Mouse (Mus musculus): ENCODE measurements around the gene Dock6.
"Not testable (repeated sequence)": the region's sequence is repeated elsewhere in the genome, so short reads cannot be mapped to it uniquely, and the experiment has no call there.

Dock6 gene

GRCm38 (mm10) chr9:21808561-21808960 lies 43.9 kb downstream of the Dock6 start:
- DNase-seq (ENCODE audit: low spot score): no peak

DNA sequence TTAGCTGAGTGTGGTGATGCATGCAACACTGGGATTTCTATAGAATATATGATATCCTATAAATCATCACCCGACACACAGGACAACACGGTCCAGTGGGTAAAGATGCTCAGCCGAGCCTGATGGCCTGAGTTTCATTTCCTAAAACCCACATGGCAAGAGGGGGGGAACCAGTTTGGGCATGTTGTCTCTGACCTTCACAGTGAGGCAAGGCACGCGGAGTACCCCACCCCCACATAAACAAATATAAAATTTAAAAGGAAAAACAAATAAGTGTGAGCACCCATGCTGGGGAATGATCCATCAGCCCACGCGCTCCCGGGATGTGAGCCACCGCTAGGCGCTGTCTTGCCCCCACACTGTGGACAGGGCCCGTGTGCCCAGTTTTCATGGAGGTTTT lies 45.5 kb downstream of the Dock6 start:
- no peak for DNase-seq (ENCODE audit: low spot score)

GRCm38 (mm10) chr9:21806363-21806762 lies 46.1 kb downstream of the Dock6 start:
- DNase-seq (ENCODE audit: low spot score): no peak

DNA sequence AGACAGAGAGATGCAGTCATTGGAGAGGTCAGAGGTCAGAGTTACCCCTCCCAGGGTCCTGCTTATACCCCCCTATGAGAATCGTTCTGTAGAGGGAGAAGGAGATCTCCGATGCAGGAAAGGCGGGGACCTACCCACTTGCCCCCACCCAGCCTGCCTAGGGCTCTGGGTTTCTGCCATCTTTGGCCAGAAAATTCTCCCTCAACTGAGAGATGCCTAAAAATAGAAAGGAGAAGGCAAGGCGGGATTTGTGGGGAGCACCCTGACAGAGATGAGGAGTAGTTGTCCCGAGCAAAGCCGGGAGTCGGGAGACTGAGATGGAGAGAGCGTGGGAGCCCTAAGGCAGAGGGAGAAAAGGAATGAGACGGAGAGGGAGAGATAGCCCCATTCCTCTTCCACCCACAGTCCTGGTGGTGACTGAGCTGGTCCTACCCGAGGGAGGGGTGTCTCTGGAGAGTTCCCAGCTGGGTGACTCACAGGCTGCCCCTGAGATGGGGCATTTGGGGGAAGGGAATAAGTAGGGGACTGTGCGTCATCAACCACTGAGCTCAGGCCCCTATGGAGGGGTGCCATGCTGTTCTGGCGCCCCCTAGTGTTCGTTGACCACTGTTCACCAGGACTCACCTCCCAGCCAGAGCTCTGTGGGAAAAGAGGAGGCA lies 48.3 kb downstream of the Dock6 start:
- DNase-seq (ENCODE audit: low spot score): peak; percentile 61

GRCm38 (mm10) chr9:21801591-21801990 lies 50.8 kb downstream of the Dock6 start:
- DNase-seq (ENCODE audit: low spot score): no peak

GRCm38 (mm10) chr9:21801121-21801520 lies 51.3 kb downstream of the Dock6 start:
- DNase-seq (ENCODE audit: low spot score): no peak

- DNase-seq (ENCODE audit: low spot score): no peak
These were observed 53.5 kb downstream of the Dock6 start for GRCm38 (mm10) chr9:21799010-21799350.

- DNase-seq (ENCODE audit: low spot score): peak; percentile 50
These were observed 54.0 kb downstream of the Dock6 start, which contains the start of gene Kank2 for GRCm38 (mm10) chr9:21798345-21799009. TSS of gene Kank2 (minus strand) at chr9:21798744.

GRCm38 (mm10) chr9:21797921-21798344 lies 54.5 kb downstream of the Dock6 start:
- no peak for DNase-seq (ENCODE audit: low spot score)

GRCm38 (mm10) chr9:21796919-21797318 lies 55.5 kb downstream of the Dock6 start:
- no peak for DNase-seq (ENCODE audit: low spot score)

GRCm38 (mm10) chr9:21796259-21796658 lies 56.2 kb downstream of the Dock6 start:
- no peak for DNase-seq (ENCODE audit: low spot score)

- no peak for DNase-seq (ENCODE audit: low spot score)
These were observed 56.9 kb downstream of the Dock6 start for GRCm38 (mm10) chr9:21795579-21795978.

- DNase-seq (ENCODE audit: low spot score): no peak
These were observed 57.5 kb downstream of the Dock6 start for GRCm38 (mm10) chr9:21794925-21795324.

DNA sequence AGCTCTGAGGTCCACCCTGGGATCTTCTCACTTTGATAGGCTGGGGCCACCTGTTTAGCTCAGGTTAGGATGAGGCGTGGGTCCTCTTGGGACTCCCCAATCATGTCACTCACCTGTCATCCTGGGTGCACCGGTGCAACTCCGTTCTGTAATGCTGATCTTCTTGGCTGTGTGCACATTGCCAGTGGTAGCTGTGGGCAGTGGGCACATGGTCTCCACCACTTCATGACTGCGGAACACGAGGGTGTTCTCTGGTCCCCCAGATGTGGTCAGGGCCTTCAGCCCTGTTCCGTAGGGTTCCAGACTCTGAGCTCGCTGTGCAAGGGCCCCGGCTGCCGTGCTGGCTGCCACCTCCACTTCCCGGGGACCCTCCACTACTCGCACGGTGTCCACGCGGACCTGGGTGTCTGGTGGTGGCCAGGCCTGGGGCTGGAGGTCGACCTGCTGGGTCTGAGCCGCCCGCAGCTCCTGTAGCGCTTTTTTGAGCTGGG lies 58.0 kb downstream of the Dock6 start:
- no peak for DNase-seq (ENCODE audit: low spot score)

DNA sequence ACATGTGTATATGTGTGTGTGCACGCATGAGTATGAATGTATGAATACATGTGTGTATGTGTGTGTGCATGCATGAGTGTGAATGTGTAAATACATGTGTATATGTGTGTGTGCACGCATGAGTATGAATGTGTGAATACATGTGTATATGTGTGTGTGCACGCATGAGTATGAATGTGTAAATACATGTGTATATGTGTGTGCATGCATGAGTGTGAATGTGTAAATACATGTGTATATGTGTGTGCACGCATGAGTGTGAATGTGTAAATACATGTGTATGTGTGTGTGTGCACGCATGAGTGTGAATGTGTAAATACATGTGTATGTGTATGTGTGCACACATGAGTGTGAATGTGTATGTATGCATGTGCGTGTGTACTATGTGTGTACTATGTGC lies 58.9 kb downstream of the Dock6 start:
- DNase-seq (ENCODE audit: low spot score): not testable (repeated sequence)

GRCm38 (mm10) chr9:21792644-21793043 lies 59.8 kb downstream of the Dock6 start:
- no peak for DNase-seq (ENCODE audit: low spot score)

DNA sequence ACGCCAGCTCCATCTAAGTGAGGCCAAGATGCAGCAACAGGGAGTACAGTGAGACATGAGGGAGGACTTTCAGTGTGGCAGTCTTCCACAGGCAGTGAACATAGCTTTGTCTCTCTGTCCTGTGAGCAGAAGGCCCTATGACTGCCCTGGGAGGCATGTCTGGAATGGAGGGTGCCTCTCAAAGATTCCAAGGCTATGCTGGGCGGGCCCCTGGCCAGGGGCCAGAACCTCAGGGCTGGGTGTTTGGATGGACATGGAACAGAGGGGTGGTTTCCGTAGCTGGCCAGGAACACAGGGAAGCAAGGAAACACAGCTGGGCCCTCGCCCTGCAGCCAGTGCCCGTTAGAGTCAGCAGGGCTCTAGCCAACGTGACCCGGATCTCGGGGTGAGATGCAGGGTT lies 60.6 kb downstream of the Dock6 start:
- DNase-seq (ENCODE audit: low spot score): no peak

GRCm38 (mm10) chr9:21788234-21788633 lies 64.2 kb downstream of the Dock6 start:
- no peak for DNase-seq (ENCODE audit: low spot score)

GRCm38 (mm10) chr9:21787654-21788053 lies 64.8 kb downstream of the Dock6 start:
- DNase-seq (ENCODE audit: low spot score): no peak

- DNase-seq (ENCODE audit: low spot score): peak; percentile 34
These were observed 65.5 kb downstream of the Dock6 start for GRCm38 (mm10) chr9:21786906-21787305.

DNA sequence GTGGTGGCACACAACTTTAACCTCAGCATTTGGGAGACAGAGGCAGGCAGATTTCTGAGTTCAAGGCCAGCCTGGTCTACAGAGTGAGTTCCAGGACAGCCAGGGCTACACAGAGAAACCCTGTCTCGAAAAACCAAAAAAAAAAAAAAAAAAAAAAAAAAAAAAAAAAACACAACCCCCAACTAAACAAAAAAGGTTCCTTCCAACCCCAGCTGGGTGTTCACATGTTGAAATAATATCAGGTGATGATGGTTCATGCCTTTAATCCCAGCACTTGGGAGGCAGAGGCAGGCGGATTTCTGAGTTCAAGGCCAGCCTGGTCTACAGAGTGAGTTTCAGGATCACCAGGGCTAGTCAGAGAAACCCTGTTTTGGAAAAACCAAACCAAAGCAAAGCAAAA lies 66.1 kb downstream of the Dock6 start:
- DNase-seq (ENCODE audit: low spot score): not testable (repeated sequence)

DNA sequence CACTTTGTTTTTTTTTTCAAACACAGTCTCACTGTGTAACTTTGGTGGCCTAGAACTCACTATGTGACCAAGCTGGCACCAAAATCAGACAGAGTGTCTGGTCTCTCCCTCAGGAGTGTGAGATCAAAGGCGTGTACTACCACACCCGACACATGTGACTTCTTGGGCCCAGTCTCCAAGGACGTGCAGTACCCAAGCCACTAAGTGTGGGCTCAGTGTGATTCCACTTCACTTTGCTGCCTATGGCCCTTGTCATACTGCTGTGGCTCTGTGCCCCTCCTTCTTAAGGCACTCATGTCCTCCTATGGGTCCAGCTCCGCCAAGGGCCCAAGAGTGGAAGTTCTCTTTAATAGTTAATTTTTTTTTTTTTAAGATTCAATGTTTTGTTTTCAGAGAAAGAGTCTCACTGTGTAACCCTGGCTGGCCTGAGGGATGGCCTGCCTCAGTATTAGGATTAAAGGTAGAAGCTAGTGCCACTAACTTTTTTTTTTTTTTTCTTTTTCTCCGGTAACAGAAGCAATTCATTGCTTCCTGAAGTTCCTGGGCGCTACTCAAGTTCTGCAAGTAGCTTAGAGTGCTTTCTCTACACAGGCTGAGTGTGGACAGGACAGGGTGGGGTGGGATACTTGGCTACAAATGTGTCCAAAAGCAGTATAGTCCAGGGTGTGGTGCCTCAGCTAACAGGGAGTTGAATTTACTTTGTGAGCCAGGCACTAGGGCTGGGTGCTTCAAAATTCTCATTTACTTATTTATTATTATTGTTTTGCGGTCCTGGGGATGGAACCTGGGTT lies 67.7 kb downstream of the Dock6 start:
- DNase-seq (ENCODE audit: low spot score): no peak
